Mouse (Mus musculus): ENCODE results near the gene Rilp.
A peak's percentile ranks its signal among the peaks of the same experiment; 100 is the strongest.
"Not testable (repeated sequence)": the region's sequence is repeated elsewhere in the genome, so short reads cannot be mapped to it uniquely, and the experiment has no call there.

The Rilp gene

GRCm38 (mm10) chr11:75534286-75535033 is 24.6 kb downstream of the Rilp start:
- no peak for DNase-seq

- DNase-seq = no peak
These were observed 25.4 kb downstream of the Rilp start for GRCm38 (mm10) chr11:75535106-75535795.

- DNase-seq = no peak
These were observed 26.5 kb downstream of the Rilp start for GRCm38 (mm10) chr11:75536255-75537024.

- no peak for DNase-seq
These were observed 27.1 kb downstream of the Rilp start for GRCm38 (mm10) chr11:75537025-75537414.

DNA sequence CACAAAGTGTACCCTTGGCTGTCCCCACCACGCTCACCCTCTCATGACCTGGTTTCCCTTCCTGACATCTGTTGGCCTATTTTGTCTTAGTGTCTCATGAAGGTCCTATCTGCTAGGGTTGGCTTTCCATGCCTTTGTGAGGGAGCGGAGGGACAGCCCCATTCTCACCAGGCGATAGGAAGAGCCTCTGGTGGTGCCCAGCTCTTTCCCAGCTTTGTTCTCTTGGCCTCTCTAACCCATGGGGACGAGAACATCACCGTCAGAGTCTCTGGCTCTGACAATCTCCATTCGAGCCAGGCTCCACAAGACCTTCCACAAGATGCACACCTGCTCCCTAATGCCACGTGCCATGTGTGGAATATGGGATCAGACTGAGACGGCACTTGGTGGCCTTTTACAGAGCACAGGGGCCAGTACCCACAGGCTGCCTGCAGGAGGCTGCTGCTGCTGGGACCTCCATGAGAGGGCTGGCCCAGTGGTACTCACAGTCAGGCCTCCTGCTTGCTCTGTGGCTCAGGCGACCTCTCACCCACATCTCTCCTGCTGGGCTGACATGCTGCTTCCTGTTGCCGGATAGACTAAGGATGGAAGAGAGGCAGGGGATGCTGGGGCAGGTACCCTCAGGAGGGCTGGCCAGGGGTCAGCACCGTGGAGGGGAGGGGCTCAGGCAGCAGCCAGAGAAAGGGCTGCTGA is 27.7 kb downstream of the Rilp start:
- peak; percentile 40 to 65 for DNase-seq

- no peak for DNase-seq
These were observed 28.5 kb downstream of the Rilp start for GRCm38 (mm10) chr11:75538184-75538969.

GRCm38 (mm10) chr11:75538970-75539299 is 29.0 kb downstream of the Rilp start:
- no peak for DNase-seq

GRCm38 (mm10) chr11:75540209-75540608 is 30.3 kb downstream of the Rilp start:
- no peak for DNase-seq

- peak in 1 of 2 experiments; percentile 43 for DNase-seq
These were observed 31.1 kb downstream of the Rilp start for GRCm38 (mm10) chr11:75540710-75541581.

GRCm38 (mm10) chr11:75544713-75545112 is 34.8 kb downstream of the Rilp start:
- DNase-seq = no peak

DNA sequence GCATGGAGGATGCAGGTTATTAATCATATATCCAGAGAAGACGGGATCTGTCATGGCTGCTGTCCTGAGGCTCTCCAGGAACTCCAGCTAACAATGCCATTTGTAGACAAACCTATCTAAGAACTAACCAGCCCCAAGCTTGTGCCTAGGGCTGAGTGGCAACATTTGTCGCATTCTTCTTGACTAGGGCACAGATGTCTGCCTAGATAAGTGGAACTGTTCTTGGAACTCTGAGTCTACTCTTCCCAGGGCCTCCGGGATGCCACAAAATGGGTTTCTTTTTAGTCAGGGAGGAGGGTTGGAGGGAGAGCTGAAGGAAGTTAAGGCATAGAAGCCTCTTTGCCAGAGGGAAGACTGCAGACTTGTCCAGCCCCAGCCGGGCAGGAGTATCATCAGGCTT is 36.2 kb downstream of the Rilp start:
- no peak for DNase-seq

DNA sequence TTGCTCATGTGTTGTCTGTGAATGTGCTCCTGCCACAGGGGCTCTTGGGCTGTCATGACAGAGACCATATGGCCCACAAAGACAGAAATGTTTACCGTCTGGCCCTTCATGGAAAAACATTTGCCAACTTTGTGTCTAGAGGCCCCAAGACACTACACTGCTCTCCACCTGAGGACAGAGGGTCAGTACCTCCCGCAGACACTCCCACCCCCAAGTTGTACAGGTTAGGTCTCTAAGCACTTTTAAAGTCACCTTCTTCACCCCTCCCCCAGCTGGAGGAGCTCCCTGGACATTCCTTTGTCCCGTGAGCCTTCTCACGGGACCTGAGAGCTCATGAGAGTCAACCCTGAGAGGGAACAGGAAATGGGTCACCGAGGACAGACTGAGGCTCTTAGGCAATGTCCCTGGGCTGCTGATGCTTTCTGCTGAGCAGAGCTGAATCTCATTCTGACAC is 39.8 kb downstream of the Rilp start:
- no peak for DNase-seq

DNA sequence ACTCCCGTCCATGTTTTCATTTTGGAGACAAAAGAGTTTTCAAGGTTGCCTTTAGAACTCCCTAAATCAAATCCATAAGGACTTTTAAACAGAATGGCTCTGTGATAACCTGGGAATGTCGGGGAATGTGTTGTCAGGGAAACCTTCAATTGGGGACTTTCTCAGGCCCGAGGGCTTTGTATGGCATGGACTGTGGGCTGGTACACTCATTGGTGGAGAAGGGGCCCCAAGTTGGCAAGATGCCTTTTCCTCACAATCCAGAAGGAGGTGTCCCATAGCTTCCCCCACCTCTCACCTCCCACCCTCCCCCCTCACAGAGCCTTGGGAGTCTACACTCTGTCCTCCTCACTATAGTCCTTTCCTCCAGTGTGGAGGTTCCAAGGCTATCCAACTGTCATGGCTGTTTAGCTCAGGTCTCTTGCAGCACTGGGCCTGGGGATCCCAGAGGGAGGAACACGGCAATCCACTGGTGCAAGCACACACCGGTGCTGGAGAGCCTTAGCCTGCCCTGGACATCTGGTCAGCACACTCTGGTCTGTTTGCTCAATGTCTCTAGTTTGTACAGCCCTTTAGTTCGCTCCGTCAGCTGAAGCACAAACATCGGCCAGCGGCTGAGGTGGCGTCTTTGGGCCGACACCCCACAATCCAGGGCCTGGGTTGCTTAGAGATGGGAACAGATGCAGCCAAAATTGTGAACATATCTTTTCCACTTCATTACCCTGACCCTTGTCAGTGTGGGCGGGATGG is 40.5 kb downstream of the Rilp start:
- no peak for DNase-seq

- peak in 1 of 2 experiments; percentile 48 for DNase-seq
These were observed 41.4 kb downstream of the Rilp start for GRCm38 (mm10) chr11:75551321-75551720.

- DNase-seq = peak; percentile 51 to 55
These were observed 42.1 kb downstream of the Rilp start for GRCm38 (mm10) chr11:75551961-75552441.

DNA sequence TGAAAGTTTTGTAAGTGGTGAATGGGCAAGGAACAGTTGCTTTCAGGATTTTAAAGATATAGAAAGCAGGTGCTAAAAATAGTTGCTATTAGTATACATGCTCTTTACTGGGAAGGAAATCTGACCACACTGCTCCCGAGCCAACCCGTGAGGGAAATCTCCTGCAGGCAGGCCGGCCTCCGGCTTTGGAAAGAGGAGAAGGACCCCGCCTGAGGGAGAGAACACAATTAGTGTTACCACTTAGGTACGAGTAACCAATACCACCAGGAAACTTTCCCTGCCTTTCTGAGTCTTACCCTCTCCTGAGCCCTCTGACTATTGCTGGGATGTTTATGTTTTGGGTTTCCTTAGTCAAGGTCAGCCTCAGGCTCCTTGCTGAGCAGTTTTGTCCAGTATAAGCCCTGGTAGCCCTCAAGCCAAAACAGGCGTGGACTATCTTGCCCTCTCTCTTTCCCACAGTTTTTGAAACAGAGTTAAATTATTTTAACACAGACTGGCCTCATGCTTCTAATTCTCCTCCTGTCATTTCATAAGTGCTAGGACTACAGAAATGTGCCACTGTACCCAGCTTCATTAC is 43.1 kb downstream of the Rilp start:
- no peak for DNase-seq

GRCm38 (mm10) chr11:75556006-75556405 is 46.1 kb downstream of the Rilp start:
- not testable (repeated sequence) for DNase-seq

GRCm38 (mm10) chr11:75557142-75557541 is 47.2 kb downstream of the Rilp start:
- no peak for DNase-seq

GRCm38 (mm10) chr11:75558101-75558500 is 48.2 kb downstream of the Rilp start:
- peak in 1 of 2 experiments; percentile 20 for DNase-seq
